Mouse (Mus musculus) liver, adult 2 months (tissue): Measurements from ENCODE around the gene St6gal1.

Source experiments
- CTCF ChIP-seq: fragments of 200-500 bp; IDR thresholded peaks from 2 replicates; pipeline ENCODE4 v1.5.1; 2011; ENCODE audit warnings: low read depth, low read length, control low read depth
- POLR2A ChIP-seq: fragments of 200-500 bp; IDR thresholded peaks from 2 replicates; pipeline ENCODE4 v1.6.1; 2011; ENCODE audit warnings: low read length, control low read depth; ENCODE audit not compliant: insufficient read depth; ENCODE audit errors: extremely low read depth

- no peak for TF ChIP-seq POLR2A
- TF ChIP-seq CTCF = no peak
Measured at GRCm38 (mm10) chr16:23223871-23224469, 570 bp upstream of the St6gal1 start.
